ENCODE assay signal across 7 mouse cellular contexts in the genomic region with DNA sequence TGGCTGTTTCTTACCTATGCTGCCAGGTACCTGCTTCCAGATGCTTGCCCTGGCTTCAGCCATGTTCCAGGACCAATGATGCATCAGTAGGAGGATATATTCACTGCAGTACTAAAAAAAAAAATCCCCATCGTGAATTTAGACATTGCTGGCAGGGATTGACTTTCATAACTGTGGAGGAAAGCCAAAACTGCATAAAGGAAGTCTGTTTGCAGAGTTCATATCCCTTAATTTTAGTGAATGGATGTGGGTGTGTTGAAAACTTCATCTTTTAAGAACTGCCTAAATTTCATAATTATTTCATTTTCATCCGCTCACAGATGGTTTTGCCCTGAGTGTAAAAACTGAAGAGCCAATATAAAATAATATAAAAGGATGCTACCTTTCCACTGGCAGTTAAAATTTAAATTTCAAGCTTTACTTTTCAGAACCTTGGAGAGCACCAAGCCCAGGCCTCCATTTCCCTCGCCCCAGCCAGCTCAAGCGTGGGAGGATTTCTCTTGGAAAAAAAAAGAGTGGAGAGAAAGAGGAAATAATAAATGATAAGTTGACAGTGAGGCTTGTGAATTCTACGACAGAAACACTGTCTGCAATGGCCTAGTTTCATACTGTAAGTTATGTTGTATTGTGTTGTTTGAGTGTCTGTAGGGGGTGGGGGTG. TPM values are rescaled to one million over a fixed set of nuclear protein-coding genes. Genes with fewer than 3 reads are reported as not detected.
A peak's percentile ranks its signal among the peaks of the same experiment; 100 is the strongest.
DNase-seq lines count a peak whose midpoint lies in the region; ATAC-seq lines count a peak whose summit lies in the region.

No protein-coding gene starts in this region.

- peak; percentile 50 for ATAC-seq in granulocyte monocyte progenitor cell, adult 5-6 weeks (replicated peaks; ENCODE audit: poor library complexity, severe bottlenecking)

- DNase-seq in kidney, postnatal 4 days, result peak; percentile 50 to 61
- DNase-seq in kidney, adult 8-10 months, result no peak
- peak; percentile 24 for DNase-seq in 416B (ENCODE audit: low read depth)
- DNase-seq in MEL-GATA-1-ER (ENCODE audit: extremely low read depth, low read depth), result peak; percentile 7
- no peak for DNase-seq in adrenal gland, postnatal 25 days
- no peak for DNase-seq in gastrocnemius, adult 18-20 months (ENCODE audit: low spot score)

RNA-seq across cellular contexts. Expression of gene Akt3, which starts 50.3 kb away (rescaled TPM):
- total RNA-seq in granulocyte monocyte progenitor cell, adult 5-6 weeks (2014; fragmentation: Nextera tagmentation), result 28.1 and 36.3 TPM in 2 replicates
- total RNA-seq in granulocyte monocyte progenitor cell, adult 5-6 weeks (2017), result 36.7 and 47.1 TPM in 2 replicates
- total RNA-seq in adrenal gland, postnatal 25 days (2021), result 20.7 and 33.5 TPM in 2 replicates
- total RNA-seq in gastrocnemius, adult 18-20 months (2021), result 10 to 100 TPM in 1 of 2 experiments, 1 to 10 TPM in 1; 7.8 to 12.2 TPM

Comparison
In these comparisons a context has a peak if more than half of its experiments do, and no peak if none do; other contexts are left out.
1. DNase-seq: peak in kidney, postnatal 4 days (2 of 2), 416B (single experiment) and MEL-GATA-1-ER (single experiment); none in kidney, adult 8-10 months (0 of 2), adrenal gland, postnatal 25 days (single experiment) and gastrocnemius, adult 18-20 months (single experiment).